Comparison of ENCODE assay signal across 22 mouse cellular contexts in genomic region chr4:76616614-76617013, GRCm38 (mm10).
"Had no signal": no experiment of that assay in that cellular context is flagged by ENCODE, and none has a peak within 500 bp of the region (broad histone marks: within the 10 kb centered on the region; RNA-seq: fewer than 3 reads in every experiment).

No protein-coding gene starts in this region.

- H3K9ac ChIP-seq: forebrain, postnatal 0 days; heart, embryonic 12.5 days; hindbrain, embryonic 12.5 days; hindbrain, embryonic 14.5 days; intestine, embryonic 15.5 days; limb, embryonic 12.5 days; liver, embryonic 13.5 days; liver, embryonic 15.5 days had no signal

- DNase-seq: forebrain, postnatal 0 days; gastrocnemius, postnatal 14 days; gastrocnemius, postnatal 36 days; heart, adult 11 months; heart, postnatal 10 days; heart, postnatal 4 days; kidney, adult 18-20 months; kidney, adult 8-10 months; kidney, postnatal 10 days; kidney, postnatal 25 days; kidney, postnatal 4 days; liver; liver, embryonic 13.5 days had no signal

- H3K4me3 ChIP-seq: heart, embryonic 10.5 days; heart, embryonic 12.5 days; hindbrain, embryonic 10.5 days; hindbrain, embryonic 12.5 days; intestine, embryonic 15.5 days; limb, embryonic 10.5 days; limb, embryonic 12.5 days; liver, embryonic 13.5 days; liver, embryonic 15.5 days had no signal

- H3K27ac ChIP-seq: heart, embryonic 10.5 days; hindbrain, embryonic 10.5 days; hindbrain, embryonic 12.5 days; hindbrain, embryonic 14.5 days; intestine, embryonic 15.5 days; limb, embryonic 10.5 days; limb, embryonic 12.5 days; liver, embryonic 13.5 days; liver, embryonic 15.5 days had no signal

- H3K36me3 ChIP-seq: heart, embryonic 10.5 days; heart, embryonic 12.5 days; hindbrain, embryonic 10.5 days; hindbrain, embryonic 12.5 days; intestine, embryonic 15.5 days; limb, embryonic 10.5 days; limb, embryonic 12.5 days; liver, embryonic 13.5 days; liver, embryonic 15.5 days had no signal

- H3K4me1 ChIP-seq: heart, embryonic 10.5 days; heart, embryonic 12.5 days; hindbrain, embryonic 10.5 days; hindbrain, embryonic 12.5 days; intestine, embryonic 15.5 days; limb, embryonic 10.5 days; liver, embryonic 13.5 days; liver, embryonic 15.5 days had no signal

- H3K27me3 ChIP-seq: heart, embryonic 12.5 days; hindbrain, embryonic 12.5 days; intestine, embryonic 15.5 days; limb, embryonic 12.5 days; liver, embryonic 13.5 days; liver, embryonic 15.5 days had no signal
